Mouse (Mus musculus): ENCODE data around the gene Olfr1392.
"Not testable (repeated sequence)": the region's sequence is repeated elsewhere in the genome, so short reads cannot be mapped to it uniquely, and the experiment has no call there.

Olfr1392 gene

GRCm38 (mm10) chr11:49284982-49285381 is at the start of gene Olfr1392:
Gene Olfr1392, plus strand, starts transcription at chr11:49285282.
- TF ChIP-seq GATA4 (IDR thresholded peaks at IDR 0.05; ENCODE audit: insufficient replicate concordance, low read length) = not testable (repeated sequence)

GRCm38 (mm10) chr11:49235459-49236207 is 49.4 kb upstream of the Olfr1392 start:
- no peak for TF ChIP-seq GATA4 (IDR thresholded peaks at IDR 0.05; ENCODE audit: insufficient replicate concordance, low read length)

- TF ChIP-seq GATA4 (IDR thresholded peaks at IDR 0.05; ENCODE audit: insufficient replicate concordance, low read length) = no peak
Observed at GRCm38 (mm10) chr11:49236891-49237290, 48.2 kb upstream of the Olfr1392 start.

GRCm38 (mm10) chr11:49237532-49237931 is 47.5 kb upstream of the Olfr1392 start:
- no peak for TF ChIP-seq GATA4 (IDR thresholded peaks at IDR 0.05; ENCODE audit: insufficient replicate concordance, low read length)

GRCm38 (mm10) chr11:49240310-49240709 is 44.8 kb upstream of the Olfr1392 start:
- no peak for TF ChIP-seq GATA4 (IDR thresholded peaks at IDR 0.05; ENCODE audit: insufficient replicate concordance, low read length)

GRCm38 (mm10) chr11:49240874-49241273 is 44.2 kb upstream of the Olfr1392 start:
- TF ChIP-seq GATA4 (IDR thresholded peaks at IDR 0.05; ENCODE audit: insufficient replicate concordance, low read length) = no peak

GRCm38 (mm10) chr11:49241471-49241870 is 43.6 kb upstream of the Olfr1392 start:
- TF ChIP-seq GATA4 (IDR thresholded peaks at IDR 0.05; ENCODE audit: insufficient replicate concordance, low read length) = peak; percentile 28; the same call in 1 of the 2 replicates

GRCm38 (mm10) chr11:49242944-49243626 is 42.0 kb upstream of the Olfr1392 start:
- TF ChIP-seq GATA4 (IDR thresholded peaks at IDR 0.05; ENCODE audit: insufficient replicate concordance, low read length) = no peak

- peak; percentile 23; the same call in 1 of the 2 replicates for TF ChIP-seq GATA4 (IDR thresholded peaks at IDR 0.05; ENCODE audit: insufficient replicate concordance, low read length)
Observed at GRCm38 (mm10) chr11:49243727-49244594, 41.1 kb upstream of the Olfr1392 start, which contains the start of gene Mgat1. Gene Mgat1, plus strand, starts transcription at chr11:49244191.

- TF ChIP-seq GATA4 (IDR thresholded peaks at IDR 0.05; ENCODE audit: insufficient replicate concordance, low read length) = no peak
Observed at GRCm38 (mm10) chr11:49244595-49244930, 40.5 kb upstream of the Olfr1392 start.

GRCm38 (mm10) chr11:49245176-49245575 is 39.9 kb upstream of the Olfr1392 start:
- no peak for TF ChIP-seq GATA4 (IDR thresholded peaks at IDR 0.05; ENCODE audit: insufficient replicate concordance, low read length)

GRCm38 (mm10) chr11:49245634-49246415 is 39.3 kb upstream of the Olfr1392 start:
- TF ChIP-seq GATA4 (IDR thresholded peaks at IDR 0.05; ENCODE audit: insufficient replicate concordance, low read length) = peak; percentile 91

GRCm38 (mm10) chr11:49246523-49246922 is 38.6 kb upstream of the Olfr1392 start:
- no peak for TF ChIP-seq GATA4 (IDR thresholded peaks at IDR 0.05; ENCODE audit: insufficient replicate concordance, low read length)

GRCm38 (mm10) chr11:49247255-49247654 is 37.8 kb upstream of the Olfr1392 start:
- TF ChIP-seq GATA4 (IDR thresholded peaks at IDR 0.05; ENCODE audit: insufficient replicate concordance, low read length) = no peak
